Mouse (Mus musculus) CH12.LX (cell line): ENCODE data around the gene Tgm1. TPM values are rescaled to one million over a fixed set of nuclear protein-coding genes. Genes with fewer than 3 reads are reported as not detected.

Experiments used
- DNase-seq: peaks from one replicate; pipeline ENCODE4 v3.0.0-alpha.2; 2013; ENCODE audit errors: extremely low read depth
- H3K27ac ChIP-seq: 2 replicates; pipeline ENCODE4 v1.5.1; 2012; ENCODE audit warnings: low read depth, mild to moderate bottlenecking, control low read depth, moderate library complexity; ENCODE audit not compliant: insufficient read depth
- H3K27me3 ChIP-seq: replicated peaks from 2 replicates; pipeline ENCODE3; 2012; ENCODE audit warnings: inconsistent platforms
- H3K36me3 ChIP-seq, 2 experiments: replicated peaks in 1 of 2; 2 replicates each; pipeline versions ENCODE3 to v1.6.1; 2012; ENCODE audit warnings: inconsistent platforms in 1 of 2, low read length in 1 of 2, mild to moderate bottlenecking in 1 of 2, mixed read lengths in 1 of 2, moderate library complexity in 1 of 2; ENCODE audit not compliant: control insufficient read depth in 1 of 2, insufficient read depth in 1 of 2
- H3K4me1 ChIP-seq, 2 experiments: 2 replicates each; pipeline ENCODE4 v1.6.1; 2012; ENCODE audit warnings: inconsistent platforms in 1 of 2, moderate library complexity in 1 of 2; ENCODE audit not compliant: insufficient read depth in 2 of 2, control insufficient read depth in 1 of 2
- H3K4me2 ChIP-seq: 2 replicates; pipeline ENCODE4 v1.6.1; 2012; ENCODE audit warnings: low read depth, mild to moderate bottlenecking, control low read depth; ENCODE audit not compliant: poor library complexity, insufficient read depth, severe bottlenecking
- H3K4me3 ChIP-seq, 3 experiments: fragments of 150-350 bp in 1 of 3; sonication (generic) in 1 of 3; replicated peaks in 1 of 3; 2 replicates each; pipeline versions ENCODE3 to v1.5.1; 2011 to 2012; ENCODE audit warnings: low read depth in 2 of 3, low read length in 2 of 3, mild to moderate bottlenecking in 2 of 3, moderate library complexity in 2 of 3, control low read depth in 1 of 3, improper control_type of control experiment in 1 of 3, inconsistent platforms in 1 of 3, mixed read lengths in 1 of 3; ENCODE audit not compliant: poor library complexity in 1 of 3
- H3K79me2 ChIP-seq: replicated peaks from 2 replicates; pipeline ENCODE4 v1.6.1; 2012; ENCODE audit warnings: mild to moderate bottlenecking, moderate library complexity; ENCODE audit not compliant: control insufficient read depth, poor library complexity, insufficient read depth, severe bottlenecking; ENCODE audit errors: extremely low read depth
- H3K9ac ChIP-seq: 2 replicates; pipeline ENCODE4 v1.6.1; 2012; ENCODE audit warnings: low read depth, mild to moderate bottlenecking, control low read depth, moderate library complexity; ENCODE audit not compliant: insufficient read depth
- H3K9me3 ChIP-seq: replicated peaks from 2 replicates; pipeline ENCODE3; 2012; ENCODE audit warnings: low read length, inconsistent platforms, mixed read lengths
- BHLHE40 ChIP-seq: IDR thresholded peaks from 2 replicates; pipeline ENCODE4 v1.6.1; 2011; ENCODE audit warnings: mild to moderate bottlenecking, low read depth, low read length, improper control_type of control experiment
- CHD1 ChIP-seq: IDR thresholded peaks from 2 replicates; pipeline ENCODE4 v1.6.1; 2012; ENCODE audit warnings: low read depth, low read length, improper control_type of control experiment, inconsistent platforms
- CHD2 ChIP-seq: IDR thresholded peaks from 2 replicates; pipeline ENCODE4 v1.6.1; 2011; ENCODE audit warnings: low read length, improper control_type of control experiment
- CTCF ChIP-seq, 2 experiments: IDR thresholded peaks in 1 of 2; conservative IDR thresholded peaks in 1 of 2; 2 replicates each; pipeline ENCODE4 v1.5.1; 2011 to 2012; ENCODE audit warnings: low read depth in 2 of 2, low read length in 2 of 2, improper control_type of control experiment in 1 of 2, inconsistent platforms in 1 of 2, mild to moderate bottlenecking in 1 of 2, moderate library complexity in 1 of 2
- ELF1 ChIP-seq: IDR thresholded peaks from 2 replicates; pipeline ENCODE4 v1.6.1; 2014; ENCODE audit warnings: low read depth, mild to moderate bottlenecking, inconsistent platforms, low read length, improper control_type of control experiment
- GABPA ChIP-seq: IDR thresholded peaks from 2 replicates; pipeline ENCODE4 v1.6.1; 2012; ENCODE audit warnings: low read depth, low read length, improper control_type of control experiment, inconsistent platforms; ENCODE audit not compliant: insufficient replicate concordance
- HCFC1 ChIP-seq: IDR thresholded peaks from 2 replicates; pipeline ENCODE4 v1.6.1; 2012; ENCODE audit warnings: low read depth, mild to moderate bottlenecking, inconsistent platforms, low read length, improper control_type of control experiment
- MAZ ChIP-seq: IDR thresholded peaks from 2 replicates; pipeline ENCODE4 v1.6.1; 2012; ENCODE audit warnings: low read depth, mild to moderate bottlenecking, inconsistent platforms, low read length, improper control_type of control experiment, moderate library complexity
- MEF2A ChIP-seq: IDR thresholded peaks from 2 replicates; pipeline ENCODE4 v1.6.1; 2014; ENCODE audit warnings: low read depth, mild to moderate bottlenecking, inconsistent platforms, low read length, improper control_type of control experiment, borderline replicate concordance
- MXI1 ChIP-seq: IDR thresholded peaks from 2 replicates; pipeline ENCODE4 v1.6.1; 2011; ENCODE audit warnings: mild to moderate bottlenecking, low read depth, low read length, improper control_type of control experiment
- NELFE ChIP-seq: IDR thresholded peaks from 2 replicates; pipeline ENCODE4 v1.6.1; 2011; ENCODE audit warnings: low read depth, low read length, improper control_type of control experiment
- PAX5 ChIP-seq: IDR thresholded peaks from 2 replicates; pipeline ENCODE4 v1.6.1; 2012; ENCODE audit warnings: low read length, inconsistent platforms, mixed read lengths
- POLR2A ChIP-seq: IDR thresholded peaks from 2 replicates; pipeline ENCODE4 v1.6.1; 2011; ENCODE audit warnings: low read depth, mild to moderate bottlenecking, improper control_type of control experiment, low read length
- POLR2AphosphoS2 ChIP-seq: IDR thresholded peaks from 2 replicates; pipeline ENCODE4 v1.6.1; 2011; ENCODE audit warnings: low read depth, low read length, improper control_type of control experiment
- RCOR1 ChIP-seq: conservative IDR thresholded peaks from 2 replicates; pipeline ENCODE4 v1.6.1; 2012; ENCODE audit warnings: low read depth, mild to moderate bottlenecking, inconsistent platforms, low read length, improper control_type of control experiment
- SIN3A ChIP-seq: IDR thresholded peaks from 2 replicates; pipeline ENCODE4 v1.6.1; 2012; ENCODE audit warnings: low read length, improper control_type of control experiment, inconsistent platforms
- SMC3 ChIP-seq: IDR thresholded peaks from 2 replicates; pipeline ENCODE4 v1.6.1; 2011; ENCODE audit warnings: low read depth, low read length, improper control_type of control experiment
- TBP ChIP-seq: conservative IDR thresholded peaks from 2 replicates; pipeline ENCODE4 v1.6.1; 2011; ENCODE audit warnings: low read depth, low read length, improper control_type of control experiment
- TCF12 ChIP-seq: IDR thresholded peaks from 2 replicates; pipeline ENCODE4 v1.6.1; 2014; ENCODE audit warnings: low read depth, mild to moderate bottlenecking, inconsistent platforms, low read length, improper control_type of control experiment
- UBTF ChIP-seq: IDR thresholded peaks from 2 replicates; pipeline ENCODE4 v1.6.1; 2012; ENCODE audit warnings: low read depth, mild to moderate bottlenecking, inconsistent platforms, low read length, improper control_type of control experiment, moderate library complexity
- USF1 ChIP-seq: IDR thresholded peaks from 2 replicates; pipeline ENCODE4 v1.6.1; 2014; ENCODE audit warnings: low read depth, mild to moderate bottlenecking, inconsistent platforms, low read length, improper control_type of control experiment
- USF2 ChIP-seq: conservative IDR thresholded peaks from 2 replicates; pipeline ENCODE4 v1.6.1; 2011; ENCODE audit warnings: low read depth, low read length, improper control_type of control experiment
- ZC3H11A ChIP-seq: IDR thresholded peaks from 2 replicates; pipeline ENCODE4 v1.6.1; 2012; ENCODE audit warnings: low read depth, mild to moderate bottlenecking, inconsistent platforms, low read length, improper control_type of control experiment
- ZKSCAN1 ChIP-seq: IDR thresholded peaks from 2 replicates; pipeline ENCODE4 v1.6.1; 2012; ENCODE audit warnings: low read depth, inconsistent platforms, low read length, improper control_type of control experiment, borderline replicate concordance
- ZMIZ1 ChIP-seq: IDR thresholded peaks from 2 replicates; pipeline ENCODE4 v1.6.1; 2012; ENCODE audit warnings: low read depth, mild to moderate bottlenecking, inconsistent platforms, low read length, improper control_type of control experiment
- ZNF384 ChIP-seq: IDR thresholded peaks from 2 replicates; pipeline ENCODE4 v1.6.1; 2012; ENCODE audit warnings: low read depth, low read length, improper control_type of control experiment, inconsistent platforms
- dilution Hi-C: fragments of 300-500 bp; cut with MboI; formaldehyde crosslinking; loops from 2 replicates; pipeline ENCODE4 v1.14.3; 2020; ENCODE audit warnings: low sequenced_read_pairs; ENCODE audit not compliant: extremely low pct_unique_long_range_greater_than_20kb, extremely low pct_ligation_motif_present
- in situ Hi-C: fragments of 300-500 bp; cut with MboI; formaldehyde crosslinking; loops from 3 replicates; pipeline ENCODE4 v1.14.3; 2019; ENCODE audit warnings: low sequenced_read_pairs, low pct_ligation_motif_present, low pct_unique_long_range_greater_than_20kb, mixed read lengths
- polyA plus RNA-seq: library from polyadenylated mRNA; unstranded; fragments of >175 nt; gene quantifications from 2 replicates; pipeline ENCODE4 v1.2.1, GENCODE M21; 2012; ENCODE audit warnings: low read depth; ENCODE audit not compliant: insufficient read length
- total RNA-seq, 2 experiments: library from RNA; depleted of rRNA; stranded (reverse); fragments of 300-350 nt in 1 of 2; fragments of >200 nt in 1 of 2; gene quantifications; 2 replicates each; pipeline ENCODE4 v1.2.3; 2012 to 2014

Gene Tgm1
- total and polyA plus RNA-seq, 3 experiments: 0.07 to 0.14 TPM; not detected in 1

- Histone ChIP-seq H3K36me3 (peaks cover 5% of the 10 kb centered on the region in 2 experiments), H3K4me2 (no peak overlapping the region)
- dilution Hi-C loops: no loop called here
Observed at GRCm38 (mm10) chr14:55733889-55734288, 20.2 kb upstream of the Tgm1 start.

GRCm38 (mm10) chr14:55730531-55731032 lies 16.9 kb upstream of the Tgm1 start:
- Histone ChIP-seq H3K4me1 (peaks cover 0 to 25% of the 10 kb centered on the region in 2 experiments; a peak in 3 of 4 replicates), H3K9me3 (no peaks in the 10 kb centered on the region), H3K79me2 (no peaks in the 10 kb centered on the region), H3K27me3 (peaks cover 28% of the 10 kb centered on the region), H3K4me2 (no peak overlapping the region), H3K9ac (no peak overlapping the region), H3K4me3 (no peak overlapping the region), H3K36me3 (no peaks in the 10 kb centered on the region), H3K27ac (no peak overlapping the region)
- in situ Hi-C loops (no loop called here), dilution Hi-C loops (no loop called here)
- TF ChIP-seq PAX5 (no peak), BHLHE40 (no peak), NELFE (no peak)
- no peak for DNase-seq

More at GRCm38 (mm10) chr14:55733889-55734288, 20.2 kb upstream of the Tgm1 start:
- peaks cover 10% of the 10 kb centered on the region for H3K27me3 ChIP-seq
- no peak overlapping the region for H3K27ac ChIP-seq
- no peak for TF ChIP-seq ZMIZ1
- no peak for TF ChIP-seq GABPA
- no peak for TF ChIP-seq CHD1
- TF ChIP-seq USF2: no peak
- no peak for TF ChIP-seq SIN3A
- TF ChIP-seq NELFE: no peak
- no peak for TF ChIP-seq TCF12
- no peak for TF ChIP-seq ZNF384
- TF ChIP-seq MAZ: no peak
- TF ChIP-seq ELF1: no peak
- no peak for TF ChIP-seq SMC3
- TF ChIP-seq, all 38 proteins: peak for 0
- Histone ChIP-seq H3K9ac (no peak overlapping the region), H3K79me2 (no peaks in the 10 kb centered on the region), H3K4me1 (peaks cover 0 to 23% of the 10 kb centered on the region in 2 experiments; a peak in 2 of 4 replicates), H3K9me3 (no peaks in the 10 kb centered on the region), H3K4me3 (no peak overlapping the region)
- in situ Hi-C loops: no loop called here
- no peak for DNase-seq

GRCm38 (mm10) chr14:55730116-55730515 lies 16.4 kb upstream of the Tgm1 start:
- Histone ChIP-seq H3K4me2 (no peak overlapping the region), H3K27me3 (peaks cover 32% of the 10 kb centered on the region), H3K4me3 (no peak overlapping the region), H3K4me1 (peaks cover 2 to 26% of the 10 kb centered on the region in 2 experiments; a peak in 3 of 4 replicates), H3K9ac (no peak overlapping the region), H3K9me3 (no peaks in the 10 kb centered on the region), H3K36me3 (no peaks in the 10 kb centered on the region), H3K79me2 (no peaks in the 10 kb centered on the region), H3K27ac (no peak overlapping the region)
- dilution Hi-C loops: no loop called here
- TF ChIP-seq CTCF (conservative IDR thresholded peaks at IDR 0.05 in 1 of 2, IDR thresholded peaks at IDR 0.05 in 1 of 2; ENCODE audit: low read depth in 2 of 2, low read length in 2 of 2) (no peak), USF2 (no peak), UBTF (no peak), HCFC1 (no peak), CHD2 (no peak), POLR2A (no peak), ZKSCAN1 (no peak), RCOR1 (no peak), ZC3H11A (no peak), TBP (no peak), USF1 (no peak), SMC3 (no peak), MXI1 (no peak), MEF2A (no peak), POLR2AphosphoS2 (no peak)
- no peak for DNase-seq
- in situ Hi-C loops: no loop called here
